Mouse (Mus musculus) granulocyte monocyte progenitor cell, adult 5-6 weeks (primary cell): ENCODE results near the gene Gpr155. TPM values are rescaled to one million over a fixed set of nuclear protein-coding genes. Genes with fewer than 3 reads are reported as not detected.
A peak's percentile ranks its signal among the peaks of the same experiment; 100 is the strongest.

Experiments used
- ATAC-seq: replicated peaks from 2 replicates; pipeline ENCODE4 v1.8.0; 2016; ENCODE audit warnings: mild to moderate bottlenecking, moderate TSS enrichment, inconsistent platforms; ENCODE audit not compliant: poor library complexity, severe bottlenecking
- total RNA-seq, 2 experiments: library from RNA; stranded (forward) in 1 of 2; stranded (reverse) in 1 of 2; fragments of 200-712, 200-1000 nt in 1 of 2; fragments of >200 nt in 1 of 2; fragmentation: Nextera tagmentation in 1 of 2; gene quantifications; 2 replicates each; pipeline ENCODE4 v1.2.3; 2014 to 2017

The Gpr155 gene
- total RNA-seq, 2 experiments from 2014 or later = not detected

DNA sequence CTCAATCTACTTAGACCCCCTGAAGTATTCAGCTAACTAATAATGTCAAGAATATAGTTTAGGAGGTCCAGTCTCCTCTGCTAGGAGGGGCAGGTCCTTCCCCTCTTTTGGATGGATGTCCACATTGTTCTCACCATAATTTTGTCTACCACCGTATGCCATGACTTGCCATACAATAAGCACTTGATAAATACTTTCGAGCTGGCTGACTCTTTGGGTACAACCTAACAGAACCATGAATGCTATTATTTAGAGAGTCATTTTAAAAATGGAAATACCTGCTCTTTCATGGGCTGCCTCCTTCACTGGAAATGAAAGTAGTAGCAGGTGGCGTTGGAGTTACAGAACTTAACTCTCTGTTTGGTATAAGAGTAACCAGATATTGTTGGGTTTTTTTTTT lies 3.6 kb upstream of the Gpr155 start:
- no peak for ATAC-seq

DNA sequence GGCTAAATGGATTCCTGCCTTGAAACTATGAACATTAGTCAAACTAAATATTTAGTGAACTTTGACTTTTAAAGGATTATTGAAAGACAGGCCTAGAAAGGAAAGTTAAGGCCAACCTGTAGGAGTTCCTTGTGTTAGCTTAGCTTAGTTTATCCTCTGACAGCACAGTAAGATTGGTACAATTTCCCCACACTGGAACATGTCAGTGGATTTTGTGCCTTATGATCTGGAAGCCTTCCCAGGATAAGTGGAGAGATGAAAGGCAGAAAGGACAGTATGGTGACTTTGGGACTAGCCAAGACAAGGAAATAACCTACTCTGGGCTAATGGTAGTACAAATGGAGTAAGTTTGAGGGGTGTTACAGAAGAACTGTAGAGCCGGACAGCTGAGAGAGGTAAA lies 1.4 kb upstream of the Gpr155 start:
- ATAC-seq = no peak

DNA sequence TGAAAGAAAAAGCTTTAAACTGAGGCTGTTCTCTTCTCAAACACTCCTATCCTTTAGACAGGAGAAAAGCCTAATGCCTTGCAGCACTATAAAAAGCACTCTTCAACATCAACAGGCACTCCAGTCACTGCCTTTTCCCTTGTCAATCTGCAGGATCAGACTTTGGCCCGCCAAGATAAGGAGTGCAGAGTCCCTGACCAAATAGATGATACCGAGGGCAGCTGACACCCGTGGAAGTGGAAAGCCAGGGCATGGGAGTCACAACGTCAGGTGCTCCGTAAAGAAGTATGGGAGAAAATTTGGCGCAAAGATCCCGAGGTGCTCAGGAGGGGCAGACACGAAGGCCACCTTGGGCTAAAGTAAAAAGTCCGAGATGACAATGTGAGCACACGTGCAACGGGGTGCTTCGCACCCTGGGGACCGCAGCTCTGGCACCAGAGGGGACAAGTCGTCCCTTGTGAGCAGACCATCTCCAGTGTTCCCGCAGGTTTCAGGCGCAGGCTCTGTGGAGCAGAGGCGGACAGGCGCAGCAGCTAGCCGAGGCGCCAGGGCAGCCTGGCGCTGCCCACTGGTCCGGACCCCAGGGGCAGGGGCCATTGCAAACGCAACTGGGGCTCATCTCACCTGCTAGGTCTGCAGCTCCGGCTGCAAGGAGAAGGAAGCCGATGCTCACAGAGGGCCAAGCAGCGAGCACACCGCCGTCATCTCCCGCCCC lies 574 bp downstream of the Gpr155 start:
- peak; percentile 5 for ATAC-seq

DNA sequence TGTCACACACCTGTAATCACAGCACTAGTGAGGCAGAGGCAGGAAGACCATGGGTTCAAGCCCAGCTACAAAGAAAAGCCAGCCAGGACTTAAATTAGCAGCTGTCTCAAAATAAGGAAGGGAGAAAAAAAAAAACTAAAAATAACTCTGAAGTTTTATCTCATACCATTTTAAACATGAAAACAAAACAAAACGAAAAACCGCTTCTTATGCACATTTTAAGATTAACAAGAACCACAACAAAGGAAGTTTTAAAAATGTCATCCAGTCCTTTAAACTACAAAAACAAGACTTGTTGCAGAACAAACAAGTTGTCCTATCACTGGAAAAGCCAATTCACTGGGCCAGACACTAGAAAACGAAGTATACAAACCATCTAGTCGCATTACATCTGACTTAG lies 1.2 kb downstream of the Gpr155 start:
- no peak for ATAC-seq

DNA sequence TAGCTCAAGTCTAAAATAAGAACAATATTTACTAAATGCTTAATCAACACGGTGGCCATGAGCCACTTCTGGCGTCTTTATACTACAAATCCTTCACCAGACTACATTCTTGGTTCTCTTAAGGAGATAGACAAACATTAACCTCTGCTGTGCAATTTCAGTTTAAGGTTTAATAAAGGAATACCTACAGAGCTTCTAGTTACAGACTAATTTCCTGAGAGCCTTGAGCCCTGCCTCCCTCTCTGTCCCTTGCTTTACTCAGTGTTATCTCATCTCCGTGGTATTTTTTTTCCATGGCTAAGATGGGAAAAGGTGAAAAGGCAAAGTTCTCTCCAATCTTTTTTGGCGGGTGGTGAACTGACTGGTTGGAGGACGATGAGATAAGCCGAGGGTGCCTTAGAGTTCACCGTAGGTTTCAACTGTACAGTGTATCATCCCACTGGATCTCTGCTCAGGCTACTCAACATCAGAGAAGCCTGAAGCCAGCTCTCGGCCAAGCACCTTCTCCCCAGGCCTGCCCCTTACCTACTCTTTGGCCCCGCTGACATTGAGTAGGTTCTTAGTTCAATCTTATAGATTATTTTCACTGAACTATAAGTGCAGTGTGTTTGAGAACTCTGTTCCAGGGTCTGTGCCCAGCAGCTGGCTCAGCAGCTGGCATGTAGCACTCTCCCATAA lies 5.9 kb downstream of the Gpr155 start:
- ATAC-seq = no peak

DNA sequence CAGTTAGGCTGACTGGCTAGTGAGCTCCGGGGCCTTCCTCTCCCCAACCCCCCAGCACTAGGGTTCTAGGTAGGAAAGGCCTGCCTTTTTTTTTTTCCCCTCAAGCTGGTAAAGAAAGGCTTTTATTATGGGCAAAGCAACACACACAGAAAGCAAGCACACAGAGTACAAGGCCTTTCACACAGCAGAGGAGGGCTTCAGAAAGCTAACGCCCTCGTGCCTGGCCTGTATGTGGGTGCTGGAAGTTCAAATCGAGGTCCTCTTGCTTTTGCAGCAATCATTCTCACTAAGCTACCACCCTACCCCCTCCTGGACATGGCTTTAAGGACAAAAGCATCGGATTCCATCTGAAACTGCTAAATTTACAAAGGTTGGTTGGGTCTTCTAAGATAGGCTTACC lies 6.7 kb downstream of the Gpr155 start:
- no peak for ATAC-seq

DNA sequence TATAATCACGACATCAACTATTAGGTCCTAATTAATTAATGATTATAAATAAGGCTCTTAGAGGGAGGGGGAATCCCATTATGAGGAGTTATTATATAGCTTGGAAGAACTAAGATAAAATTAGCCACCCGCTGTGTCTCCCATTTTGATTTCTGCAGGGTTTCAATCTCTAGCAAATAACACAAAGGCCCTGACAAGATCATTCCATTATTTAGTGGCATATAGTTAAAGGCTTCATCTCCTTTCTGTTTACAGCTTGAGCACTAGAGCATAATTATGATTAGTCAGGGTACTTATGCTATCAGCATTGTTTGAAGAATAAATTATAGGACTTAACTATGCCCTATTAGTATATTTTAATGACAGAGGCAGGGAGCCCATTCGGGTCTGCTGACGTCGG lies 8.0 kb downstream of the Gpr155 start:
- no peak for ATAC-seq

DNA sequence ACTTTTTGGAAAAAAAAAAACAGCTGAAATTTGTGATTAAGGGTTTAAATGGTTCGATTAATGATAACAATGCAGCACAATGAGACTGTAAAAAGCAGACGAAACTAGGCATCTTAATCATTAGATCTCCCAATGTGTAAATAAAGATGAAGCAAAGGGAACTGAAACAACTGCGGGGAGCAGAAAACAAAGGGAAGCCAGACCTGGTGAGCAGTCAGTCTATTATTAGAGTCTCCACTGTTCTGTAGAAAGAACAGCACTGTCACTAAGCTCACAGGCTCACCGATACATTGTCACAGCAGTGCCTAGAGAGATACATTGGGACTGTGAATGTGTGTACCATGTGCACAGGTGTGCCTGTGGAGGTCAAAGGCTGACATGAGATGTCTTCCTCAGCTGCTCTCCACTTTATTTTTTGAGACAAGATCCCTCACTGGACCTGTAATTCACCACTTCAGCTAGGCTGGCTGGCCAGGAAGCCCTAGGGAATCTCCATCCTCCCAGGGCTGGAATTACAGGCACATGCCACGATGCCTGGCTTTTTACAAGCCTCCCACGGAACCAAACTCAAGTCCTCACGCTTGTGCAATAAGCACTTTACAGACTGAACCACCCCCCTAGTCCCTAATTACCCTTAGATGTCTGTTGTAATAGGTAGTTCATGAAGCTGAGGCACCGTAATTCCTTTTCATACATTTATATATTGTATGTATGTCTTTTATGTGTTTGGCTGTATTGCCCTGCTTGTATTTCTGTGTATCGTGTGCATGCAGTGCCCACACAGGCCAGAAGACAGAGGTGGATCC lies 14.6 kb downstream of the Gpr155 start:
- peak; percentile 94 for ATAC-seq

DNA sequence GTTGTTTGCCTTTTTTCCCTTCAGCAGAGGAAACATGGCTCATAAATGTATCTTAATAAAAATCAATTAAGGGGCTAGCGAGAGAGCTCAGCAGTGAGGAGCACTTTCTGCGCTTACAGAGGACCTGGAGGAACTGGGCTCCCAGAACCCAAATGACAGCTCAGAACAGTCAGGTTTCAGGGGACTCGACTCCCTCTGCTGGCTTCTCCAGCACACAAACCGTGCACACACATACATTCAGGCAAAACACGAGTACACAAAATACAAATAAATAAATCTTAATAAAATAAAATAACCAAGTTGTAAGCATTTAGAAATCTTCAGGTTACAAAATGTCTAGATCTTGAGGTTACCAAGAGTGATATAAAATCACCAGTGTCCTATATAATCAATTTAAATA lies 22.9 kb downstream of the Gpr155 start:
- ATAC-seq = no peak

DNA sequence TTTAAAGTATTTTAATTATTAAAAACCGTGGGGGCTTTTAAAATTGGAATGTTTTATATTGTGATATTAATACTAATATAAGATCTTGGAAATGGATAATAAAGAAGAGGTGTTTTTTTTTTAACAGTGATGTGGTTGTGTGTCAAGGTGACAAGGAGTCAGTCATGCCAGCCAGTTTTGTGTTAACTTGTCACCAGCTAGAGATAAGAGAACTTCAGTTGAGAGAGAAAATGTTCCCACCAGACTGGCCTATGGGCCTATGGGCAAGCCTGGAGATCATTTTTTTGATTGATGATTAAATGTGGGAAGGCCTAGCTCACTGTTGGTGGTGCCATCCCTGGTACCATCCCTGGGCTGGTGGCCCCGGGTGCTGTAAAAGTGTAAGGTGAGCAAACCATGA lies 25.8 kb downstream of the Gpr155 start:
- ATAC-seq = no peak

DNA sequence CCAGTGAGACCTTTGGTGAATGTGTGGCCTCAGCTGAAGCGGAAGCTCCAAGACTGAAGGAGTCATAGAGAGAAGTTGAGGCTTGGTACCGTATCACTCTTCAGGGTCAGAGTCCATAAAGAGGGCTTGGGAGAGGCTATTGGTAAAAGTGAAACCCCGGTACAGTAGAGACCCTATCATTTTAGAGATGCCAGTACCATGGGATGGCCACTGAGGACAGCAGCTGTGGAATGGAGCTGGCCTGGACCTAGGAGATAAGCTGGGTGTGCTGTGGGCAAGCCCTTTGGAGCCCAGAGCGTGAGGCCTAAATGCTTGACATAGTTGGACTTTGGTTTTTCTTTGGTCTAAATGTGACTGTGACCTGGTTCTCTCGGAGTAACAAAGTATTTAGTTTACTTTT lies 26.4 kb downstream of the Gpr155 start:
- ATAC-seq = no peak

DNA sequence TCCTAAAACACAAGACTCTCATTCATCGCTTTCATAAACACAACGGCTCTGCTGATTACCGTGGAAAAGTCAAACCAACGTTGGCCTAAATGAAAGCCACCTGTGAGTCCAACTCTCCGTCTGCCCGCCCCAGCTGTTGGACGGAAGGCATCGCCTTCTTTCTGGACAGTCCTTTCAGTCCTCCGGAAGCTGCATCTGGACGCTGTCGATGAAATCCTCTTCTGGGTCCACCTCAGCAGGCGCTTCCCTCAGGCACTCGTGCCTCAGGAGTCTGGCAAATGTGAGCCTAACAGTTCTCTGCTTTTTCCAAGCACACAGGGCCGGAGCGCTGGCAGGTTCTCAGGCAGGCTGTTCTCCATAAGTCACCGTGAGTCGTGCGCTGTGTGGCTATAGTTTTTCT lies 29.4 kb downstream of the Gpr155 start:
- ATAC-seq = no peak

DNA sequence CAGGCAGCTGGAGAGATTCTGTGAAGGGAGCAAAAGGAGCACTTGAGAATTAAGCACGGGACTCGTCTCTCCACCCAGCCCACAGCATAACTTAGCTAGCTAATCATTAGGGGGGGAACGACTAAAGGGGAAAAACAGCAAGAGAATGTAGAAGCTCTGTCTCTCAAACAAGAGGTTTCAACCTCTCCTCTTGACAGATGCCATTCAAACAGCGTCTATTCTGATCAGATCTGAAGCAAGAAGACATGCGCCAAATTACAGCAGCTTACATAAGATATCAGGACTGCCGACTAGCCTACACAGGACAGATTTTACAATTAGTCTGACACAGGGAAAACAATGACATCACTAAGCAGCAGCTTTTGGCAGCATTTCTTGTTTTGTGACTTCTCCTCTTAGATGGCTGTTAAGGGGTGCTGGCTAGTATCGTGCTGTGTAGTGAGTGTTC lies 34.4 kb downstream of the Gpr155 start:
- no peak for ATAC-seq

DNA sequence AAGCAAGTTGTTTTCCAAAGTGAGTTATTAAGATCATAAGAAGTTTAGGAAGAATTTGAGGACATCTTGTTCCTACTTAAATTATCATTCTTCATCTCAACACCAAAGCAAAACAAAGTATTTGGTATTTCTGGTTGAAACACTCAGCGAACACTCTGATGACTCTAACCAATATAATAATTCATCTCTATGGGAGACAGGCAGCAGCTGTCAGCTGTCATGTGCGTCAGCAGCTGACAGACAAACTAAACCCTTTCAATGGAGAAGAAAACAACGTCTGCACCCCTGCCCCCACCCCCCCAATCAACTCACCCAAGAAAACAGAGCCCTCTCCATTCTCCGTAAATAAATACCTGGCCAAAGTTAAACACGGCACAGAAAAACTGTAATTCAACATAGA lies 34.9 kb downstream of the Gpr155 start:
- no peak for ATAC-seq

DNA sequence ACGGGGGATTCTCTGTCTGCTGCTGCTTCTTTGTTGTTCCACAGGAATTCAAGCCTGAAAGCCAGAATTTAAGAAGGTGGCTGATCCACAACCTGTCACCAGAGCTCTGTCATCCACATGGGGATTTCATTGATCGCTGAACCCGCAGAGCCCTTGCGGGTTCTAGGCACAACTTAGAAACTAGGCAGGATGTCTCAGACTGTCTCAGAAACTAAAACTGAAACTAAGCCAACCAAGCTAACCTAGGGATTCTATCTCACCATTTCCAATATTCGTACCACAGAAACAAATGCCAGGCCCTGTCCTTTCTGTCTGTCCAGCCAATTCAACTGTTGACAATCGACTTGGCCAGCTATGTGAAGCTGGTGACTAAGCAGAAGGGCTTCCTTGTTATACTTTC lies 38.2 kb downstream of the Gpr155 start:
- ATAC-seq = no peak

DNA sequence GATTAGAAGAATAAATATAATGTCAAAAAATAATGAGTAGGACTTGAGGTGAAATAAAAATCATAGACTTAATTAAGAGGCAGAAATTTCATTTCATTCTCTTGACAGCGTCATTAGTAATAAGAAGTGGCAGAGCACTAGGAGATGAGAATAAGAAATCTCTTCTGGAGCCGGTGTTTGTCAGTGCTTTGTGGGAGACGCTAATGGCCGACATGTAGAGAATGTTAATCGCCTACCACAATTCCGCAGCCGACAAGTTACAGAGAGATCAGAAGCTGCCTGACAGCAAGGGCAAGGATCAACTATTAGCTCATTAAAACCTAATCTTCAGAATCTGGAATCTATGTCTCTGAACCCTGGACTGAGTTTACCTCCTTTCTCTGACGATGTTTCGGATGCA lies 38.6 kb downstream of the Gpr155 start:
- ATAC-seq = no peak

DNA sequence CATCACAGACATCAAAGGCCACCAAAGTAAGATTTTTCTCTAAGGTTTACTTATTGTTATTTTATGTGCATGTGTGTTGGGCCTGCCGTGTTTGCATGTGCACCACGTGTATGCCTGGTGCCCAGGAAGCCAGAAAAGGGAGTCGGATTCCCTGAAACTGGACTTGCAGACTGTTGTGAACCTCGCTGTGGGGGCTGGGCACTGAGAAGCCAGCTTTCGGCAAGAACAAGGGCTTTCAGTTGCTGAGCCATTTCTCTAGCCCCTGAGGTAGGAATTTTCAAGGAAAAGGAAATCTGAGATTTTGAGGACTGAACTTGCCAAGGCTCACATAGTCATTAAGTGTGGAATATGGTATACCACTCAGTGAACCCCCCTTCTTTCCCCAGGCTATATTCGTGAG lies 39.2 kb downstream of the Gpr155 start:
- ATAC-seq = no peak

DNA sequence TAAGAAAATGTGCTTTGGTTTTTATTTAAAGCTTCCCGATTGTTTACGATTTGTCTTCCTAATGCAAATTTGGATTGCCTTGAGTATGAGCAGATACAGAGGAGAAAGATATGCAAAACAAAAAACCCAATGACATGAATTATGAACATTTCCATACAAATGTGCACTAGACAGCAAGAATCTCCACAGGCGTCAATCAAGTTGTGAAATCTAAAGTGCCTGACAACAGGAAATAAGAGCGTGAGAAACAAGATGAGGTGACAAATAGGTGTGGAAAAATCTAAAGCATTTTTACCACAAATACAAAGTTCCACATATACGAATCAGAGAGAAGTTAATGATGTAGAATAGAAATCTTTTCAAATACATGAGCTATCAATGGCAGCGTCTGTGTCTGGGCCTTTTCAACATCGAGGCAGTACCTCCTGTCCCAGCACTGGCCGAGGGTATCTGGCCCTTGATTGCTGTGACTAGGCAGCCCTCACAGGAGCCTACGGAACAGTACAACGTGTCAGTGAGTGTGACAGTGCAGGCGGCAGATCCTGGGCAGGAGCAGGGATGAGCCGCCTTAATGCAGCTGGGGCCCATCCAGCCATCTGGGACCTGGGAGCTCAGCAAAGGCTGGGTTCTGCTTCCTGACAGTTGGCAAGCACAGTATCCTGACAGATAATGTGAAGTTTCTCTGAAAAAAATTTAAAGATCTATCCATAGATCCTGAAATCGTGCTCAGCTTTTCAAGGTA lies 39.9 kb downstream of the Gpr155 start:
- no peak for ATAC-seq

DNA sequence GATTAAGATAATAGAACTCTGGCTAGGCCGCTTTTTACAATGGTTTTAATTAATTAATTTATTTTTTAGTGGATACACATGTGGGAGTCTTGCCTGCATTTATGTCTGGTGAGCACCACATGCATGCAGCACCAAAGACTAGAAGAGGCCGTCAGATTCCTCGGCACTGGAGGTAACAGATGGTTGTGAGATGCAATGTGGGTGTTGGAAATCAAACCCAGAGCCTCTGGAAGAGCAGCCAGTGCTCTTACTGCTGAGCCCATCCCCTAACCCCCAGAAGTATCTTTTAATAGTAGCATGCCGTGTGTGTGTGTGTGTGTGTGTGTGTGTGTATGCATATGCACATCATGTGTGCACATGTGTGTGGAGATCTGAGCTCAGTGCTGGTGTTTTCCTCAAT lies 41.2 kb downstream of the Gpr155 start:
- no peak for ATAC-seq

DNA sequence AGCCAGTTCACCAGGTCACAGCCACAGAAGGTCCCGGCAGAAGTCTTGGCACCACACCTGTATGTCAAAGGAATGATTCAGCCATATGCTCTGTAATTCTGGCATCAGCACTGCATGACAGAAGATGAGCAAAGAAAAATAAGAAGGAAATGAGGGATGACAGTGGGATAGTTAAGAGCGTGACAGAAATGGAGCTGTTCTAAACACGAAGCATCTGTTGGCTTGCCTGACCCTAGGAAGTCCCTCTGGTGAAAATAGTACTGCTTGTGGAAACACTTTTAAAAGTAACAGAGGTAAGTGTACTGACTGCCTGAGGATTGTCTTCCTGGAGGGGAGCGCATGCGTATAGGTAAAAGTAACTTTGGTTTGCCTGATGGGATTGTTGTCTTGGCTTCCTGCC lies 42.7 kb downstream of the Gpr155 start:
- no peak for ATAC-seq

DNA sequence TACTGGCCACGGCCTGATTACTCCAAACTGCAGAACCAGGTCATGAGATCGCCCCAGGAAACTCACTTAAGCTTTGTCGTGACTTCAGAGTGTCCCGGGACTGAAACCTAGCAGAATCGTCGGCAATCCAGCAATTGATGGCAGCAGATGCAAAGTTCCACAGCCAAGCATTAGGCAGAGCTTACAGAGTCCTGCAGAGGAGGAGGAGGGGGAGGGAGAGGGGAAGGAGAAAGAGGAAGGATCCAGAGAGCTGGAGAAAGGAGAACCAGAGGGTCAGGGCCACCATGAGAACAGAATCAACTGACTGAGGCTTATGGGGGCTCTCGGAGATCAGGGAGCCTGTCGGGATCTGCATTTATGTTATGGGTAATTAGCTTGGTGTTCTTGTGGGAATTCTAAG lies 48.0 kb downstream of the Gpr155 start:
- ATAC-seq = peak; percentile 81
